Mouse (Mus musculus) spleen, postnatal 36 days (tissue): ENCODE results near the gene Sipa1l1.

Source experiments
- DNase-seq, 2 experiments: peaks; one replicate each; pipeline ENCODE4 v3.0.0; 2022; ENCODE audit warnings: low spot score in 2 of 2, mixed read lengths in 1 of 2

Gene Sipa1l1

DNA sequence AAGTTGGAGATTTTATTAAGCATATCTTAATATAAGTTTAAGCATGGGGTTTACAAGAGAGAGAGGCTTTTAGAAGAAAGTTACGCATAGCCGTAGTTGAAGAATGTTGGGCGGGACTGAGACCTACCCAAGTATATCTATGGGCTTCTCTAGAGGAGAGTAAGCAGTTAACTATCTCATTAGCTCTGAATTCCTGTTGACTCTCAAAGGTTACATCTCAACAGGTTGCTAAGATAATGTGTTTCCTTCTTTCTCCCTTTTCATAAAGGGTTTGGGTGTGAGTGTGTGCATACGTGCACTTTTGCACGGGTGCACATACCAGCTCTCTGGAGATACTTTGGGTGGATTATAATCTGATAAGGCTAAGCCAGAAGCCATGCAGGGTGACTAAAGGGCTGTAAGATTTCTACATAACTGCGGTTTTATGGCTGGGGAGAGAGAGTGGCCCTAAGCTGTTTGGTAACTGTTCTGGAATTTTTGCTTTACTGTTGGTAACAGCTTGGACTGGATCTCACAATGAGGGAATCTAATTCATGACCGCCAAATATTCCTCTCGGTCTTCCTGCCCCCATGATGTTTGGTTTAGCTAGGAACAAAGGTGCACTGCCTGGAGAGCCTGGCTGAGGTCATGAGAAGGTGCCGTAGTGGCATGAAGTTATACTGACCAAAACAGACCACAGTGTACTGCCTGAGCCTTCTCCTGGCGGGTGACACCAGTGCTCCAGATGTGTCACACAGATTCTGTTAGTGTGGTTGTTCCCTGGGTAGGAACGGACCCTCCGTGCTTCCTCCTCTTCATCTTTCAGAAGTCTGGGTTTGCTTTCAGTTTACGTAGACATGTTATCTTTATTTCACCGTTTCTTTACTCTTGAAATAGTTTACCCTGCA is 78.5 kb downstream of the Sipa1l1 start:
- DNase-seq, result no peak

DNA sequence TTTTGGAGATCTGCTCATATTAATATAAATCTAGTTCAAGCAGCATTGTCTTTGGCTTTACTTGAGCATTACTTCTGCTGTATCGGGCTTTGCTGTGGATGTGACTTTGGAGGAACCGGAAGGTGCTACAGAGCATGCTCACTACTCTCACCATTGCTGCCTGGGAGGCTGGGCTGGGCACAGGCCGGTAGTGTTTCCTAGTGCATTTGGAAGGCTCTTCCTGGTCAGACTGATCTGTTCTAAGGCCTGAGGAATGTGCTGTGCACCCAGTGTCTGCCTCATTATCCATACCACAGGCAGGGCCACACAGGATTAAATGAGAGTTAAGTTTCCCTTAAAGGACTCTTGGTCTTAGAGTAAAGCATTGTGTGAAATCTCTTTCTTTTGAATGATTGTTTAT is 79.4 kb downstream of the Sipa1l1 start:
- no peak for DNase-seq

DNA sequence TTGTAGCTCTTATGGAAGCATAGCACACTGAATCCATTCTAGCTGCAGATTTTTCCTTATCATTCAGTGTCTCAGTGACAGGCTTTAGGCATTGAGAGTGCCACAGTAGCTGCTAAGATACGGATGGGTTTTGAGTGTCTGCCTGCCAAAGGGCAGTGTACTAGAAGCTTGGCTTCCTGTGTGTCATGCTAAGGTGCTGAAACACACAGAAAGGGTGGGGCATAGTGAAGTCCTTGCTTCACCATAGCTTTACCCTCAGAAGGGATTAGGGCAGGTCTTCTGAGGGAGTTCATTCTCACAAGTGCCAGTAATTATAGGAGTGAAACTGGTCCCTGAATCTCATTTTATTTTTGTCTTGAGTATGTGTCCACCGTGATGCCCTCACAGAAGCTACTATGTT is 82.2 kb downstream of the Sipa1l1 start:
- no peak for DNase-seq

DNA sequence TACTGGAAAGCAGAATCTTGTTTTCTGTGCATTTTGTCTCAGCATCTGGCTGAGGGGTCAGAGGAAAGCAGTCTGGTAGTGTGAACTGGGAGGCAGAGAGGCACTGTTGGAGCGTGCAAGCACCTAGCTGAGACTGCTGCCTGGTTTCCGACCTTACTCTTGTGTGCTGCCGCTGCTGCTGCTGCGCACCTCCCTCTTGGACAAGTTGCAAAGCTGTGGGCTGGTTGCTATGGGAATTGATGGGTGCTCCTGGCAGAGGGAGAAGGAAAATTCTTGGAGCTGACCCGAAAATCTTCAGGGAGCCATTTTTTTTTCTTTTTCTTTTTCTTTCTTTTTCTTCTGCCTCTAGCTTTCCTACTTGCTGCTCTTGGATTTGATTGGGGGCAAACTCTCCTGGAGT is 85.0 kb downstream of the Sipa1l1 start:
- DNase-seq, result no peak

DNA sequence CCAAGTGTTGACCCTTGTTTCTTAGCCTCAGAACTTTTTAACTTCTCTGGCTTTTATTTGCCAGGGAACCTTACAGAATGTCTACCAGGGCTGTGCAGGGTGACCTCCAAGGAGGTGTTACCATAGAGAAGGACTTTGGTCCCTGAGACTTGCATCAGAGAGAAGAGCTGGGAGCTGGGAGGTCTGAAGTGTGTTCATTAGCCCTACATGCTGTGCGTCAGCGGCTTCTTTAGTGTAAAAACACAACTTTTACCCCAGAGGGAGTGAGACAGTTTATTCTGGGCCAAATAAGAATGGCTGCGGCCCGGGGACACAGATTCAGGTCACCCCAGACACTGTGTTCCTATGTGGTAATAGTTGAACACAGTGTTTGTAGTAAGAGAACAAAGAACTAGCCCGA is 86.9 kb downstream of the Sipa1l1 start:
- no peak for DNase-seq

DNA sequence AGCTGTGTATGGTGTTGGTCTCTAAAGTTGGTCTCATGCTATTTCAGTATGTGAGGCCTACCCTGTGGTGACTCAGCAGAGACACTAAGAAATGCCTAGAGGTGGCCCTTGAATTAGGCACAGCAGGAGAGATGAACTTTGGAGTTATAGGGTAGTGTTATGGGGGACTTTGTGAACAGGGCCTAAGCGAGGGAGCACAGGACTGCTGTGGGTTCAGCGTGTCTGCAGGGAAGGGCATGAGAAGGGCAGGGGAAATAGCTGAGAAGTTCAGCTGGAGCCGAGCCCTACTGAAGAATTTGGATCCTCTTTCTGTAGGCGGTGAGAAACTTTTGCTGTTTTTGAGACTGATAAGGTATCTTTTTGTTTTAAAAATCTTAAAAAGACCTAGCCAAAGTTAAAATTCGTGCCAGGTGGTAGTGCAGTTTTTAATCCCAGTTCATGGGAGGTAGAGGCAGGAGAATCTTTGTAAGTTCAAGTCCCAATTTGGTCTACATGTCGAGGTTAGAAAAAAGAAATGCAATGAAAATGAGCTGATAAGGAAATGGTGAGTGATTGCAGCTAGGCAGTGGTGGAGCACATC is 87.9 kb downstream of the Sipa1l1 start:
- DNase-seq, result no peak

DNA sequence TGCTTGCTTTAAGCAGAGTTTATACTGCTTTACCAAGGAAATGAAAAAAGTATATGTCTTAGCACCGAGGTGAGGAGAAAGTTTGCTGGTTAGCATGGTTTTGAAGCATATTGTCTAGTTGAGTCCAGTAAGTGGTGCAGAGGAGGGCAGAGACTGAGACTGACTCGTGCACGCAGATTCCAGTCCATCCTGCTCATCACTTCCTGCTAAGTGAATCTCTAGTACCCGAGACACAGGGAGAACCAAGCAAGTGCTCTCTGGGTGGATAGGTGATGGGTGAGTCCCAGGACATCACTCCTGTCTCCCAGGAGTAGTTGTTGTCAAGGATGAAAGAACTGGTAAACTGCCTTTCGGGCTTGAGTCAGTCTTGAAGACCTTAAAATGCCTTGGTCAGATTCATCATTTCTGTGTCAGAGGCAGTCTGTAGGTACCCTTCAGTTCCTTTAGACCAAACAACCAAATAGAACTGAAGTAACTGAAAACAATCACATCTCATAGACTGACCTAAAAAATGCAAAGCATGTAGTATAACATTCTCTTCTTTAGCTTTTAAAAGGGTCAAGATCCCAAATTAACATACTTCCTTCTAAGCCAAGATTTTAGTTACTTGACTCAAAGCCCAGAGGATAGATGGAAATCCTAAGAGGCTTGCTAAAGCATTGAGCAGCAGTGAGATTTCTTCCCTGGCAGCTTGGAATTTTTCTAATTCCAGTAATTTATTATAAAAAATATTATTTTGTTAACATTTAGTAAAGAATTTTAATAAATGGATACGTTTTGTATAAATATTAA is 89.1 kb downstream of the Sipa1l1 start:
- no peak for DNase-seq

DNA sequence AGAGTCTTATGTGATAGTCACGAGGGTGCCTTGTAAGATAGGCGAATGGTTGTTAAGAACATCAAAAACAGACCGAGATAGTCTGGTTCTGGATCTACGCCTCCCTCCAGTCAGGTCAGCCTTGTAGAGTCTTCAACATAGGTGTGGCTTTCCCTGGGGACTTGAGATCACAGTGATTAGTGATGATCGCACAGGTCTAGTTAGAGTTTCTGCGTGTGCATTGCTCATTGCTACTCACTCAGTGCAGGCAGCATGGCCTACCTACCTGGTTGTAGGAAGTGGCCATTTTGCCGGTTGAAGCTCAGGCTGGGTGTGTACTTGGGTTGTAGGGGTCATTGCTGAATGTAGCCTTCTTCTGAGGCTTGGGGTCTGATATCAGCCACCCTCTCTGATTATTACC is 94.3 kb downstream of the Sipa1l1 start:
- no peak for DNase-seq

DNA sequence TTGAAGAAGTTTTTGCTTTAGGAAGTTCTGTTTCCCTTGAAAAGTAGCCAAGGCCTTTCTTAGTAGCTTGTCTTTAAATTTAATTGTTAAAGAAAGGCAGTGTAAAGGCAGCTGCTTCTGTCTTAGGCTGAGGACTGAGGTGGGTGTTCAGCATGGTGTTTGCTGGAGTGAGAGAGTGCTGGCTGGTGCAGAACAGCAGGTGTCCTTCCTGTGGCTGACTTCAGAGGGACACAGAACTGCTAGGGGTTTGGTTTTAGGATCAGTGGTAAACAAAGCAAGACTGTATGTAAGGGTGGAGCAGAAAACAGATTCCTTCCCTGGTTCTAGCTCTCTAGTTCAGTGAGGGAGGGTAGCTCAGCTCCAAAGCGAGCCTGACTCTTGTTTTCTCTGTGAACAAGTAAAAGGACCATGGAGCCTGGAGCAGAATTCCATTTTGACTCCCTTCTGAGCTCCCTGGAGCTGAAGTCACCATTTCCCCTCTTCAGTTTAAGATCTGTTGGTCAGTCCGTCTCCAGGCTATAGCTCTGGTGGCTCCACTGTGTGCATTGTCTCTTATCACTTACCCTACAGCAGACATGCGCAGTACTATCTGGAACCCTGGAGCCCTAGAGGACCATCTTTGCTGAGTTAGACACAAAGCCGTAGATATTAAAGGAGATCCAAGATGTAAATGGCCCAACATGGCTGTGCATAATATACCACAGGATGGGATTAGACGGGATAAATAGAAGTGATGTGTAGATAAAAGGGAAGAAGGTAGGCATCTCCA is 95.1 kb downstream of the Sipa1l1 start:
- DNase-seq, result no peak

DNA sequence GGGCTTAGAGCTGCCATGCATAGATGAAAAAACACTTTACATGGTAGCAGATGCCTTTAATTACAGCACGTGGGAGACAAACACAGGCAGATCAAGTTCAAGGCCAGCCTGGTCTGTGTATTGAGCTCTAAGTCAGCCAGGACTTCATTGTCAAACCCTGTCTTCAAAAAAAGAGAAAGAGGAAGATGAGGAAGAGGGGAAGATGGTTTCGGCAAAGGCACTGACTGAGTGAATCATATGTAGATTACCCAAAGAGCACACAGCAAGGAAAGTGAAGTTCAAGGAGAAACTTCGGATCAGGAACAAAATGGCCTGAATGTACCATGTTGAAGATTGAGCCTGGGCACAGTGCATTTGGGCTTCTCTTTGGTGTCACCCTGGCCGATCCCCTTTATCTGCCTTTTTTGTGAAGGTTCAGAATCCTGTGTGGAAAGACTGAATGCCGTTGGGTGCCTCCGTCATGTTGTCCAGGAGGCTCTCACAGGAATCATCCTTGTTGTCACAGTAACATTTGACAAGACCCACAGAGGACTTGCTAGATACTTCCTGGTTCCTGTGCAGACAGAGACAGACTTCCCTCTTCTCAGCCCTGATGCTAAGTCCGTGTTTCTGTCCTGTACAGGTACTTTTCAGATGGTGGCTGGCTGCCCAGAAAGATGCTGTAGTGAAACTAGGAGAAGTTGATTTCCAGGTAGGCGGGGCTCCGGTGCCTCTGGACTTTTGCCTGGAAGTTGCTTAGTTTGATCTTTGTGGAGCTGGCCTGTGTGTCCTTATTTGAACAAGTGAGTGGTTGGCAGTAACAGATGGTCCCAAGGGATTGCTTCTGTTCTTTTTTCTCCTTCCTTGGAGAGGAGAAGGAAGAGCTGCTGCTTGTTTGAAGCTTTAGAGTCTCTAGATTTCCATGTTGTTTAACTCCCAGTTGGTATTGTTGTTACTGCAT is 96.5 kb downstream of the Sipa1l1 start:
- DNase-seq, result no peak

DNA sequence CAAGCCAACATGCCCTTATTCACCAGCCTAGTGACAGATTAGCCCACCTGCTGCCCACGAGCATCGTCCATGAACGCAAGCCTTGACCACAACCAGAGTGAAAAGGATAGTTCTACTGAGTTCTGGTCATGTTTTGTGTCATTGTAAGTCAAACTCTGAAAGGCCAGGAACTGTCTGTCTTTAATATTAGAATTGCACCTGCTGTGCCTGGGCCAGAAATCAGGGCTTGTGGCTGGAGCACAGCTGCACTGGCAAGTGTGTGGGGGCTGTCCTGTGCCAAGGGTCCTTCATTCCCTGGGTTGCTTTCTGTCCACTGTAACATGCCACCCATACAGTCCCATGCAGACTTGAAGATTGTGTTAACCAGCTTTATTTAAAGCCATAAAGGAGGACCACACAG is 102.3 kb downstream of the Sipa1l1 start:
- DNase-seq, result no peak

DNA sequence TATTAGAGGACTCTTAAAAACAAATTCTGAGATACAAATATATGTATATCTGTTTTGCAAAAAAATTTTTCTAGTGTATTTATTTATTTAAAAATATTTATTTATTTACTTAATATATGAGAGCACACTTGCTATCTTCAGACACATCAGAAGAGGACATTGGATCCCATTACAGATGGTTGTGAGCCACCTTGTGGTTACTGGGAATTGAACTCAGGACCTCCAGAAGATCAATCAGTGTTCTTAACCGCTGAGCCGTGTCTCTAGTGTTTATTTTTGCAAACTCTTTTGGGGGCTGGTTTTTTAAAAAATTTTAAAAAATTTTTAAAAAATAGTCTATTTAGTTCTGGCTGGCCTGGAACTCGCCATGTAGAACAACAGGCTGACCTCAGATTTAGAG is 104.4 kb downstream of the Sipa1l1 start:
- no peak for DNase-seq

DNA sequence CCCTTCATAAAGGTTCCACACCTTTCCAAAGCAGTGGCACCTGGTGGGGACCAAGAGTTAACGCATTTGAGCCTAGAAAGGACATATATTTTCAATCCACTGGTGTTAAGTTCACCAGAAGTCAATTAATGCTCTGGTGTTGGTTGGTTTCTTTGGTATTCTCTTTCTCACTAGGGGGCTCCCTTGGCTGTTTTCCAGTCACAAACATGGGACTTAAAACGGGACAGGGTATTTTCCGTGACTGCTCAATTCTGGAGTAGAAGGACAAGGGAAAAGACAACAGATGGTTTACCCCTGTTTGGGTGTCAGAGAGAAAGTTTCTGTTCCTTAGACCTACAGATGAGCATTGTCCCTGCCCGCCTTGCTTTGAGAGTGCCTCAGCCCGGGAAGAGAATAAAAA is 105.5 kb downstream of the Sipa1l1 start:
- no peak for DNase-seq

DNA sequence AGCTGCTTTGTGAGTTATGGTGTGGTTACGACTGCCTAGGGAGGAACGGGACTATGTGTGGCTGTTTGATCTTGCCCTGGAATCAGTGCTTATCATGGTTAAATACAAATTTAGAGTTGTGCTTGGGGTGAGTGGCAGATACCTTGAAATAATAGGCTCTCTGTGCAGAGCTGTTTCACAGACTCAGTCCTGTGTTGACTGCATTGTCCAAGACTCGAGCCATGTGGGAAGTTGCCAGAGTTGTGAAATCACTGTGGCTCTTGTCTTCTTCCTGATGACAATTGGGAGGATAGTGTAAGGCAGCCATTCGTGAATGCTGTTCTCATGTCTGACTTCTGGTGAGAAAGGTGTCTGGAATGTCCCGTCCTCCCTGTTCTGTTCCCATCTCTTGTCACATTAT is 106.6 kb downstream of the Sipa1l1 start:
- DNase-seq, result no peak

DNA sequence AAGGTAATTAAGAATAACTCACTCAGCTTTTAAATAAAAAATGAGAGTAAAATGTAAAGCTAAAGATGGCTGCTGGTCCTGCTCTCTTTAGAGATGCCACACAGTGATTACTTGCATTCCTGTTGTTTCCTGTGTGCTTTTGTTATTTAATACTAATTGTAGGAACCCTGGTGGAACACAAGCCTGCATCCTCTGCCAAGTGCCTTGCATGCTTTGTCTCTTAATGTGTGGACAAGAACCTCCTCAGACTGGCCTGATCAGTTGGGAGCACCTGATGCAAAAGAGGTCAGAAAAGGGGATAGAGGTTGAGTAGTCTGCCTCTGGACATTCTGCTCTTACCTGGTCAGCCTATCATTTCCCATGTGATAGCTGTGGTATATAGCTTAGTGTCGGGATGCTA is 107.5 kb downstream of the Sipa1l1 start:
- no peak for DNase-seq

DNA sequence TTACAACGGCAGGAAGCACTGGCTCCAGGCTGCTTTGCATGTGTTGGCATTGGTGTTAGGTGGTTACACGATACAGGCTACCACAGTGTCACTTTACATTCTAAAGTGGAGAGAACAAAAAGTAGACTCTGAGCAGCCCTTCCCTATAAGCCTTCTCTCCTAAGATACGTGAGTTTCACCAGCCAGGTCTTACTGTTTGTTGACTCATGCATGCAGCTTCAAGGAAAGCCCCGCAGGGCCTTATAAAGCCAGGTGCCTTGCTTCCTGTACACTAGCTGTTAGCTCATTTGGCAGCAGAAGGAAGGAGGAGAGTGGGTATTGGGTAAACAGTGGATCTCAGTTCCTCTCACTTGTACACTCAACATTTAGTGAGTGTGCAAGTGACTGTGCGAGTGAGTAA is 115.5 kb downstream of the Sipa1l1 start:
- DNase-seq, result peak; percentile 59 to 64

DNA sequence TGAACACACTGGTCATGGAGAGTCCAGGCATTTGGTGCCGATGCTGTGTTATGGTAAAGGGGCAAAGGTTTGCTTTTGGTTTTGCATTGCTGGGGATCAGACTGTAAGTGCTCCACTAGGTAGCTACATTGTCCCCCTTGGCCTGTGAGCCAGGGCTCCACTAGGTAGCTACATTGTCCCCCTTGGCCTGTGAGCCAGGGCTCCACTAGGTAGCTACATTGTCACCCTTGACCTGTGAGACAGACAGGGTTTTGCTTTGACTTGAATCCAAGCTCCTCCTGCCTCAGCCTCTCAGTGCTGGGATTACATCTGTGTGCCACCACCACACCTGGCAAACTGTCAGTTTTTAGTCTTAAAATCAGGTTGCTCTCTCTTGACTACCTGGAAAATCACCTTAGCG is 115.9 kb downstream of the Sipa1l1 start:
- DNase-seq, result no peak

DNA sequence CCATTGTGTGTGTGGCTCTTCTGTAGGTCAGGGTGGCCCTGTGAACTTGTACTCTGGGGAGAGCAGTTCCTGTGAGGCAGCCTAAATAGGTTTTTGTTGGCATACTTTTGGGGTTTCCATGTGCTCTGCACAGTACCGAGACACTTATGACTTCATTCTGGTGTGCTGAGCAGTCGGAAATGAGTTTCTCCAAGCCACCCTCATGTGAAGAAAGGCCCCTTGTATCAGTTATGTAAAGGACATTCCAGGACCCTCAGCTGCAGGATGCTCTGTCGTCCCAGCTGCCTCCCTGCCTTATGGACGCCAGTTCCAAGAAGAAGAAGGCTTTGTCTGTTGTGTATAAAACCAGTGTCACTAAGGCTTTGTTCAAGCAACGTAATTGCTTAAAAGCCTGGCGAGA is 116.9 kb downstream of the Sipa1l1 start:
- DNase-seq, result no peak

DNA sequence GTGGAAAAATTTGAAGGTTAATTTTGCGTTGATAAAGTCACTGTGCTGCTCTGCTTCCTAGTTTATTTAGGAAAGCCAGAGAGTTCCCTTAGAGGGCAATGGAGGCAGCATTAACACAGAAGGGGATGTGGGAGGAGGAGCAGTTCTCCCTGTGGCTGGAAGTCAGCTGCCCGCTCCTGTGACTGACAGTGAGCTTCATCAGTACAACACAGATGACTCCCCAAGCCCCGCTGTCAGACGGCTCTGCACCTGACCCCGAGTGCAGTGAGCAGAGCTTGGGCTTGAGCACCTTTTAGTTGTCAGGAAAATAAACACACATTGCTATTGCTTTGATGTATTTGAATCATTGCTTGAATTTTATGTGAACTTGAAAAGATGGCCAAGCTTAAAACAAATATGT is 117.7 kb downstream of the Sipa1l1 start:
- DNase-seq, result no peak

DNA sequence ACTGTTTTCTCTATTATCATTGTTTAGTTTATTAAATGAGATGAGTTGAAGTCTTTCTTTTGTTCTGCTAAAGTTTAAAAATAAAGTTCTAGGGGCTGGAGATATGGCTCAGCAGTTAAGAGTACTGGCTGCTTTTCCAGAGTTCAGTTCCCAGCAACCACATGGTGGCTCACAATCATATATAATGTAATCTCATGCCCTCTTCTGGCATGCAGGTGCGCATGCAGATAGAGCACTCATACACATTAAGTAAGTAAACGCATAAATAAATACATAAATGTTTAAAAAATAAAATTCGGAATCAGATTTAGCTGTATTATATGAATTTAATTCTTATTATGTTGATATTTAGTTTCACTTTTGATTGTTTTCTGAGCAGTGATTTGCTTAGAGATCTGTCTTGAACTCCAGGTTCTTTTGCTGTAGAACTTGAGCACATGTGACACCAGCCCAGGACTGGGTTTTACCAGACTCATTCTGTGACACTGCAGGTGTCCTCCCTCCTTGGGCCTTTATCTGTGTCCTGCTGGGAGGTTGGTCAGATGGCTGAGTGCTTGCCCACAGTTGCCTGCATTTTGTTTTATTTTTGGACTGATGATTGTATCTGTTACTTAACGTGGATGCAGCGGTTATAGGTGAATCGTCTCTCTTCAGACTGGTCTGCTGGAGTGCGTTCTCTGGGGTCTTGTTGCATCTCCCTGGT is 124.6 kb downstream of the Sipa1l1 start:
- no peak for DNase-seq
